In the genomic region with DNA sequence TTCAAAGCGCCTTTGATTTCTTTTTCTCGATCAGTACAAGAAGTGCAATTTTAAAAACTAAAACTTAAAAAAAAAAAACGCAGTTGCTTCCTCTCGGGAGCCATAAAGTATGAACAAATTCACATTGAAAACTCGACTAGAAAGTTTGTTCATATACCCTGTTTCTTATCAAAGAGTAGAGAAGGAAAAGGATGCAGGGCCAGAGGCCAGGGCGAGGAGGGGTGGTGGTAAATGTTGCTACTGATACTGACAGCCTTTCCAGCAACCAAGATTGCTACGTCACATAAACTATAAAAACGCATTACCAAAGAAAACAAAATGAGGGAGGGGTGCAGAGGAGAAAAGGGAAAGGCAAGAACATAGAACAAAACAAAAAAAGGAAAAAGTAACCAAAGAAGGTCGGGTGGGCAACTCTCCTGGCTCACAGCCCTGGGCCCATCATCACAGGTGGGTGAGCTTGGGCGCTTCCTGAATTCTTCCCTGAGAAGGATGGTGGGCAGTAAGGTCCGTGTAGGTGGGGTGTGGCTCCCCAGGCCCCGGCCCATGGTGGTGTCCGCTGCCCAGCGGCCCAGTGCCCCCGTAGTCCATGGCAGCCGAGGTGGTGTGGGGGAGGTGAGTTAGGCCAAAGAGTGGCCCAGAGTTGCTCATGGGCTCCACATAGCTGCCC, we compare ENCODE assay signal across 9 mouse cellular contexts. TPM values are rescaled to one million over a fixed set of nuclear protein-coding genes. Genes with fewer than 3 reads are reported as not detected.
DNase-seq lines count a peak whose midpoint lies in the region; ATAC-seq lines count a peak whose summit lies in the region.
"Had no signal": no experiment of that assay in that cellular context is flagged by ENCODE, and none has a peak within 500 bp of the region (broad histone marks: within the 10 kb centered on the region; RNA-seq: fewer than 3 reads in every experiment).

No protein-coding gene starts in this region.

- H3K9ac ChIP-seq in heart, embryonic 15.5 days: peak overlapping the region; percentile 10; the same call in 1 of the 2 replicates
- peak overlapping the region; percentile 68 for H3K9ac ChIP-seq in hindbrain, embryonic 15.5 days
- H3K9ac ChIP-seq: liver, embryonic 14.5 days had no signal

- H3K27ac ChIP-seq in heart, embryonic 15.5 days: peak overlapping the region; percentile 37
- peak overlapping the region; percentile 95 for H3K27ac ChIP-seq in hindbrain, embryonic 15.5 days (replicated peaks)
- H3K27ac ChIP-seq: liver, embryonic 14.5 days had no signal

- 17% methylated on average over 16 of the region's 16 CpGs for WGBS in heart, embryonic 15.5 days
- 7% methylated on average over 16 of the region's 16 CpGs for WGBS in hindbrain, embryonic 15.5 days

- peak overlapping the region; percentile 45 for H3K4me2 ChIP-seq in heart, embryonic 15.5 days
- peak overlapping the region; percentile 97 for H3K4me2 ChIP-seq in hindbrain, embryonic 15.5 days

- no peaks in the 10 kb centered on the region for H3K9me3 ChIP-seq in heart, embryonic 15.5 days (replicated peaks)
- H3K9me3 ChIP-seq in hindbrain, embryonic 15.5 days: no peaks in the 10 kb centered on the region

- peaks cover 22% of the 10 kb centered on the region for H3K4me1 ChIP-seq in heart, embryonic 15.5 days (replicated peaks)
- peaks cover 37% of the 10 kb centered on the region for H3K4me1 ChIP-seq in hindbrain, embryonic 15.5 days (replicated peaks)

- no peak for ATAC-seq in heart, embryonic 15.5 days (replicated peaks; ENCODE audit: insufficient number of reproducible peaks, insufficient read depth, low FRiP score, low read depth)
- ATAC-seq in hindbrain, embryonic 15.5 days (ENCODE audit: low FRiP score, low read depth): no peak
- ATAC-seq in erythroid progenitor cell, adult 5-6 weeks (replicated peaks; ENCODE audit: low FRiP score, poor library complexity, severe bottlenecking): no peak

- intact Hi-C loops in left cerebral cortex, postnatal 14 days (cut with DNase I): loop anchor here (5.0 to 10.0 kb wide), 2 partner anchors 145 to 992 kb away; a partner anchor contains a TSS

- peak overlapping the region; percentile 10; the same call in 1 of the 2 replicates for H3K4me3 ChIP-seq in heart, embryonic 15.5 days
- peak overlapping the region; percentile 51 for H3K4me3 ChIP-seq in hindbrain, embryonic 15.5 days

- peaks cover 96% of the 10 kb centered on the region for H3K27me3 ChIP-seq in heart, embryonic 15.5 days
- peaks cover 12% of the 10 kb centered on the region; the same call in 1 of the 2 replicates for H3K27me3 ChIP-seq in hindbrain, embryonic 15.5 days

- H3K36me3 ChIP-seq in heart, embryonic 15.5 days: no peaks in the 10 kb centered on the region
- no peaks in the 10 kb centered on the region for H3K36me3 ChIP-seq in hindbrain, embryonic 15.5 days

- DNase-seq in heart, adult 9 months (ENCODE audit: low spot score in 2 of 2): no peak
- peak; percentile 52 for DNase-seq in NIH3T3 (ENCODE audit: low read depth)
- peak; percentile 34 for DNase-seq in lung, postnatal 10 days
- DNase-seq in left cerebral cortex, postnatal 14 days (ENCODE audit: low spot score in 2 of 2): no peak
- no peak for DNase-seq in left cerebral cortex, adult 8-10 months (ENCODE audit: low spot score in 2 of 2)

RNA-seq across cellular contexts. Expression of a gene that starts 5.0 kb away (rescaled TPM):
- 1.2 and 3.1 TPM in 2 replicates for polyA plus RNA-seq in heart, embryonic 15.5 days (2015; fragmentation: Nextera tagmentation; extraction: Ambion mirVana)
- polyA plus RNA-seq in hindbrain, embryonic 15.5 days (2015; fragmentation: Nextera tagmentation; extraction: Ambion mirVana): 22.4 and 26.8 TPM in 2 replicates
- not detected in 2 replicates for total RNA-seq in erythroid progenitor cell, adult 5-6 weeks (2015; ENCODE audit: low replicate concordance)
- total RNA-seq in erythroid progenitor cell, adult 5-6 weeks (2017; ENCODE audit: low replicate concordance): not detected in 2 replicates
- not detected for total RNA-seq in left cerebral cortex, postnatal 14 days (2021)
- total RNA-seq in left cerebral cortex, adult 8-10 months (2022): not detected

RNA-seq across cellular contexts. Expression of a gene that starts 7.7 kb away (rescaled TPM):
- polyA plus RNA-seq in heart, embryonic 15.5 days (2015; fragmentation: Nextera tagmentation; extraction: Ambion mirVana): 0.33 and 0.68 TPM in 2 replicates
- 4.0 and 4.3 TPM in 2 replicates for polyA plus RNA-seq in hindbrain, embryonic 15.5 days (2015; fragmentation: Nextera tagmentation; extraction: Ambion mirVana)
- not detected in 2 replicates for total RNA-seq in erythroid progenitor cell, adult 5-6 weeks (2015; ENCODE audit: low replicate concordance)
- not detected in 2 replicates for total RNA-seq in erythroid progenitor cell, adult 5-6 weeks (2017; ENCODE audit: low replicate concordance)
- total RNA-seq in left cerebral cortex, postnatal 14 days (2021): not detected
- not detected for total RNA-seq in left cerebral cortex, adult 8-10 months (2022)

RNA-seq across cellular contexts. Expression of a gene that starts 11.5 kb away (rescaled TPM):
- 0.59 and 1.1 TPM in 2 replicates for polyA plus RNA-seq in heart, embryonic 15.5 days (2015; fragmentation: Nextera tagmentation; extraction: Ambion mirVana)
- polyA plus RNA-seq in hindbrain, embryonic 15.5 days (2015; fragmentation: Nextera tagmentation; extraction: Ambion mirVana): 1.3 and 1.8 TPM in 2 replicates
- total RNA-seq in erythroid progenitor cell, adult 5-6 weeks (2015; ENCODE audit: low replicate concordance): not detected in 2 replicates
- not detected in 2 replicates for total RNA-seq in erythroid progenitor cell, adult 5-6 weeks (2017; ENCODE audit: low replicate concordance)
- not detected for total RNA-seq in left cerebral cortex, postnatal 14 days (2021)
- total RNA-seq in left cerebral cortex, adult 8-10 months (2022): not detected

RNA-seq across cellular contexts. Expression of a gene that starts 21.9 kb away (rescaled TPM):
- 0.43 and 0.77 TPM in 2 replicates for polyA plus RNA-seq in heart, embryonic 15.5 days (2015; fragmentation: Nextera tagmentation; extraction: Ambion mirVana)
- polyA plus RNA-seq in hindbrain, embryonic 15.5 days (2015; fragmentation: Nextera tagmentation; extraction: Ambion mirVana): 10.6 and 12.2 TPM in 2 replicates
- not detected in 2 replicates for total RNA-seq in erythroid progenitor cell, adult 5-6 weeks (2015; ENCODE audit: low replicate concordance)
- total RNA-seq in erythroid progenitor cell, adult 5-6 weeks (2017; ENCODE audit: low replicate concordance): not detected in 2 replicates
- total RNA-seq in left cerebral cortex, postnatal 14 days (2021): not detected
- not detected for total RNA-seq in left cerebral cortex, adult 8-10 months (2022)

RNA-seq across cellular contexts. Expression of a gene that starts 34.8 kb away (rescaled TPM):
- 2.3 and 6.3 TPM in 2 replicates for polyA plus RNA-seq in heart, embryonic 15.5 days (2015; fragmentation: Nextera tagmentation; extraction: Ambion mirVana)
- polyA plus RNA-seq in hindbrain, embryonic 15.5 days (2015; fragmentation: Nextera tagmentation; extraction: Ambion mirVana): 105 and 115 TPM in 2 replicates
- not detected in 2 replicates for total RNA-seq in erythroid progenitor cell, adult 5-6 weeks (2015; ENCODE audit: low replicate concordance)
- not detected in 2 replicates for total RNA-seq in erythroid progenitor cell, adult 5-6 weeks (2017; ENCODE audit: low replicate concordance)
- total RNA-seq in left cerebral cortex, postnatal 14 days (2021): not detected
- not detected for total RNA-seq in left cerebral cortex, adult 8-10 months (2022)

Comparison
In these comparisons a context has a peak if more than half of its experiments do, and no peak if none do; other contexts are left out.
1. DNase-seq: peak in NIH3T3 (single experiment) and lung, postnatal 10 days (single experiment); none in heart, adult 9 months (0 of 2), left cerebral cortex, postnatal 14 days (0 of 2) and left cerebral cortex, adult 8-10 months (0 of 2).